In genomic region chr7:44221601-44222000, GRCm38 (mm10) we compare ENCODE assay signal across 30 mouse cellular contexts. TPM values are rescaled to one million over a fixed set of nuclear protein-coding genes. Genes with fewer than 3 reads are reported as not detected.
"Had no signal": no experiment of that assay in that cellular context is flagged by ENCODE, and none has a peak within 500 bp of the region (broad histone marks: within the 10 kb centered on the region; RNA-seq: fewer than 3 reads in every experiment).

No protein-coding gene starts in this region.

RNA-seq across cellular contexts. Expression of gene Klk1, which starts 3.6 kb away (rescaled TPM):
- total RNA-seq: heart, adult 2 months; heart, postnatal 10 days; heart, postnatal 25 days; heart, postnatal 4 days; layer of hippocampus, adult 2 months; layer of hippocampus, postnatal 10 days; layer of hippocampus, postnatal 25 days; left cerebral cortex, adult 2 months; left cerebral cortex, postnatal 14 days; left cerebral cortex, postnatal 36 days had no signal
- polyA plus RNA-seq: heart, embryonic 11.5 days; heart, embryonic 14.5 days; hindbrain, embryonic 10.5 days; hindbrain, embryonic 12.5 days; hindbrain, embryonic 14.5 days; hindbrain, embryonic 16.5 days; limb, embryonic 10.5 days; limb, embryonic 12.5 days; limb, embryonic 14.5 days; liver, embryonic 14.5 days had no signal

RNA-seq across cellular contexts. Expression of gene Klk1b5, which starts 5.9 kb away (rescaled TPM):
- total RNA-seq: gastrocnemius, adult 18-20 months; gastrocnemius, adult 8-10 months; gastrocnemius, postnatal 14 days; gastrocnemius, postnatal 36 days; heart, adult 2 months; heart, postnatal 10 days; heart, postnatal 25 days; heart, postnatal 4 days; layer of hippocampus, adult 2 months; layer of hippocampus, postnatal 10 days; layer of hippocampus, postnatal 25 days; left cerebral cortex, adult 2 months; left cerebral cortex, postnatal 14 days; left cerebral cortex, postnatal 36 days had no signal
- polyA plus RNA-seq: heart, adult 2 months; heart, embryonic 11.5 days; heart, embryonic 14.5 days; heart, embryonic 16.5 days; hindbrain, embryonic 10.5 days; hindbrain, embryonic 12.5 days; hindbrain, embryonic 14.5 days; hindbrain, embryonic 16.5 days; inflammation-experienced regulatory T-cells, adult 6 months; kidney, embryonic 15.5 days; limb, embryonic 10.5 days; limb, embryonic 12.5 days; limb, embryonic 14.5 days; liver, adult 2 months; liver, embryonic 14.5 days had no signal

RNA-seq across cellular contexts. Expression of gene Klk1b4, which starts 14.4 kb away (rescaled TPM):
- total RNA-seq: gastrocnemius, adult 18-20 months; gastrocnemius, adult 8-10 months; gastrocnemius, postnatal 14 days; gastrocnemius, postnatal 36 days; heart, adult 2 months; heart, postnatal 10 days; heart, postnatal 25 days; heart, postnatal 4 days; layer of hippocampus, adult 2 months; layer of hippocampus, postnatal 10 days; layer of hippocampus, postnatal 25 days; left cerebral cortex, adult 2 months; left cerebral cortex, postnatal 14 days; left cerebral cortex, postnatal 36 days had no signal
- polyA plus RNA-seq: gonadal fat pad, adult 2 months; heart, embryonic 11.5 days; heart, embryonic 14.5 days; heart, embryonic 16.5 days; hindbrain, embryonic 10.5 days; hindbrain, embryonic 12.5 days; hindbrain, embryonic 14.5 days; hindbrain, embryonic 16.5 days; inflammation-experienced regulatory T-cells, adult 6 months; kidney, embryonic 15.5 days; limb, embryonic 10.5 days; limb, embryonic 12.5 days; limb, embryonic 14.5 days had no signal

RNA-seq across cellular contexts. Expression of gene Gm36864, which starts 14.4 kb away (rescaled TPM):
- total RNA-seq: gastrocnemius, adult 18-20 months; gastrocnemius, adult 8-10 months; gastrocnemius, postnatal 14 days; gastrocnemius, postnatal 36 days; heart, adult 2 months; heart, postnatal 10 days; heart, postnatal 25 days; heart, postnatal 4 days; layer of hippocampus, adult 2 months; layer of hippocampus, postnatal 10 days; layer of hippocampus, postnatal 25 days; left cerebral cortex, adult 2 months; left cerebral cortex, postnatal 14 days; left cerebral cortex, postnatal 36 days; liver, adult 2 months had no signal
- polyA plus RNA-seq: gonadal fat pad, adult 2 months; heart, adult 2 months; heart, embryonic 11.5 days; heart, embryonic 14.5 days; heart, embryonic 16.5 days; hindbrain, embryonic 10.5 days; hindbrain, embryonic 12.5 days; hindbrain, embryonic 14.5 days; kidney, embryonic 15.5 days; kidney, postnatal 0 days; limb, embryonic 10.5 days; limb, embryonic 14.5 days; liver, adult 2 months; liver, embryonic 14.5 days had no signal

RNA-seq across cellular contexts. Expression of gene Klk1b3, which starts 23.6 kb away (rescaled TPM):
- total RNA-seq: gastrocnemius, adult 18-20 months; gastrocnemius, adult 8-10 months; gastrocnemius, postnatal 14 days; gastrocnemius, postnatal 36 days; heart, adult 2 months; heart, postnatal 10 days; heart, postnatal 25 days; heart, postnatal 4 days; layer of hippocampus, adult 2 months; layer of hippocampus, postnatal 10 days; layer of hippocampus, postnatal 25 days; left cerebral cortex, adult 2 months; left cerebral cortex, postnatal 14 days; left cerebral cortex, postnatal 36 days; liver, adult 2 months had no signal
- polyA plus RNA-seq: heart, adult 2 months; heart, embryonic 11.5 days; heart, embryonic 14.5 days; heart, embryonic 16.5 days; hindbrain, embryonic 10.5 days; hindbrain, embryonic 12.5 days; hindbrain, embryonic 14.5 days; hindbrain, embryonic 16.5 days; inflammation-experienced regulatory T-cells, adult 6 months; kidney, embryonic 15.5 days; limb, embryonic 10.5 days; limb, embryonic 12.5 days; limb, embryonic 14.5 days; liver, adult 2 months; liver, embryonic 14.5 days had no signal
